Mouse (Mus musculus): ENCODE results near the gene Rsrc2. TPM values are rescaled to one million over a fixed set of nuclear protein-coding genes. Genes with fewer than 3 reads are reported as not detected.
A peak's percentile ranks its signal among the peaks of the same experiment; 100 is the strongest.

Rsrc2 gene
- total and polyA plus RNA-seq, 3 experiments: 56.9 to 82.9 TPM; not detected in 1

- Histone ChIP-seq H3K4me3 (ENCODE audit: control insufficient read depth in 1 of 2, insufficient read depth in 1 of 2, low read depth in 2 of 2, low read length in 2 of 2) (peak overlapping the region; percentile 84 to 99), H3K4me1 (ENCODE audit: control insufficient read depth in 1 of 2, insufficient read depth in 2 of 2, low read length in 2 of 2) (peaks cover 4 to 10% of the 10 kb centered on the region in 2 experiments; a peak in 3 of 4 replicates), H3K27ac (ENCODE audit: control insufficient read depth, low read depth, low read length) (peak overlapping the region; percentile 5; the same call in 1 of the 2 replicates), H3K9me3 (replicated peaks; ENCODE audit: insufficient read depth, low read length) (no peaks in the 10 kb centered on the region), H3K9ac (ENCODE audit: control insufficient read depth, low read depth, low read length, poor library complexity, severe bottlenecking) (peak overlapping the region; percentile 92), H3K27me3 (ENCODE audit: control insufficient read depth in 1 of 2, insufficient read depth in 2 of 2, low read length in 2 of 2) (no peaks in the 10 kb centered on the region), H3K79me2 (ENCODE audit: control insufficient read depth, insufficient read depth, low read length, poor library complexity) (peaks cover 21% of the 10 kb centered on the region), H3K36me3 (ENCODE audit: control insufficient read depth in 1 of 2, insufficient read depth in 2 of 2, low read length in 2 of 2) (peaks cover 0 to 9% of the 10 kb centered on the region in 2 experiments; a peak in 3 of 4 replicates)
- TF ChIP-seq NELFE (IDR thresholded peaks at IDR 0.05; ENCODE audit: low read depth, low read length): no peak
- TF ChIP-seq ETS1 (IDR thresholded peaks at IDR 0.05; ENCODE audit: low read depth, low read length): peak; percentile 58
- peak; percentile 62 for DNase-seq (ENCODE audit: low read depth, low spot score)
These were observed 66.8 kb downstream of the Rsrc2 start for GRCm38 (mm10) chr5:123682372-123682771.

- Histone ChIP-seq H3K79me2 (ENCODE audit: control insufficient read depth, insufficient read depth, low read length, poor library complexity) (peaks cover 23% of the 10 kb centered on the region), H3K4me1 (ENCODE audit: control insufficient read depth in 1 of 2, insufficient read depth in 2 of 2, low read length in 2 of 2) (peaks cover 4 to 10% of the 10 kb centered on the region in 2 experiments; a peak in 3 of 4 replicates), H3K27me3 (ENCODE audit: control insufficient read depth in 1 of 2, insufficient read depth in 2 of 2, low read length in 2 of 2) (no peaks in the 10 kb centered on the region), H3K9me3 (replicated peaks; ENCODE audit: insufficient read depth, low read length) (no peaks in the 10 kb centered on the region), H3K4me3 (ENCODE audit: control insufficient read depth in 1 of 2, insufficient read depth in 1 of 2, low read depth in 2 of 2, low read length in 2 of 2) (no peak overlapping the region), H3K36me3 (ENCODE audit: control insufficient read depth in 1 of 2, insufficient read depth in 2 of 2, low read length in 2 of 2) (peaks cover 0 to 9% of the 10 kb centered on the region in 2 experiments; a peak in 3 of 4 replicates), H3K9ac (ENCODE audit: control insufficient read depth, low read depth, low read length, poor library complexity, severe bottlenecking) (no peak overlapping the region), H3K27ac (ENCODE audit: control insufficient read depth, low read depth, low read length) (no peak overlapping the region)
- TF ChIP-seq MEF2A (IDR thresholded peaks at IDR 0.05; ENCODE audit: extremely low read depth, insufficient replicate concordance, low read depth, low read length, poor library complexity, severe bottlenecking) (no peak), MAZ (IDR thresholded peaks at IDR 0.05; ENCODE audit: low read depth, low read length) (no peak), POLR2AphosphoS5 (IDR thresholded peaks at IDR 0.05; ENCODE audit: borderline replicate concordance, low read depth, low read length) (no peak), MYC (IDR thresholded peaks at IDR 0.05; ENCODE audit: low read depth, low read length) (no peak), MXI1 (IDR thresholded peaks at IDR 0.05; ENCODE audit: low read depth, low read length) (no peak), ZC3H11A (IDR thresholded peaks at IDR 0.05; ENCODE audit: low read depth, low read length) (no peak), ETS1 (IDR thresholded peaks at IDR 0.05; ENCODE audit: low read depth, low read length) (no peak), GABPA (IDR thresholded peaks at IDR 0.05; ENCODE audit: low read depth, low read length) (no peak), GATA1 (IDR thresholded peaks at IDR 0.05; ENCODE audit: low read depth, low read length) (no peak), MAX (IDR thresholded peaks at IDR 0.05; ENCODE audit: low read length) (no peak), POLR2A (IDR thresholded peaks at IDR 0.05; ENCODE audit: control insufficient read depth in 1 of 2, insufficient read depth in 1 of 2, low read depth in 1 of 2, low read length in 2 of 2, poor library complexity in 1 of 2) (no peak), HCFC1 (IDR thresholded peaks at IDR 0.05; ENCODE audit: low read depth, low read length) (no peak), POLR2AphosphoS2 (IDR thresholded peaks at IDR 0.05; ENCODE audit: low read length) (no peak), TBP (IDR thresholded peaks at IDR 0.05; ENCODE audit: low read depth, low read length) (no peak), CHD1 (IDR thresholded peaks at IDR 0.05; ENCODE audit: low read depth, low read length) (no peak), ZNF384 (IDR thresholded peaks at IDR 0.05; ENCODE audit: low read depth, low read length) (no peak), EP300 (IDR thresholded peaks at IDR 0.05; ENCODE audit: low read depth in 1 of 2, low read length in 2 of 2) (no peak), USF1 (IDR thresholded peaks at IDR 0.05; ENCODE audit: low read depth, low read length) (no peak)
- DNase-seq (ENCODE audit: low read depth, low spot score): no peak
These were observed 69.5 kb downstream of the Rsrc2 start for GRCm38 (mm10) chr5:123679546-123680263.
